Comparison of ENCODE assay signal across 10 mouse cellular contexts in the genomic region with DNA sequence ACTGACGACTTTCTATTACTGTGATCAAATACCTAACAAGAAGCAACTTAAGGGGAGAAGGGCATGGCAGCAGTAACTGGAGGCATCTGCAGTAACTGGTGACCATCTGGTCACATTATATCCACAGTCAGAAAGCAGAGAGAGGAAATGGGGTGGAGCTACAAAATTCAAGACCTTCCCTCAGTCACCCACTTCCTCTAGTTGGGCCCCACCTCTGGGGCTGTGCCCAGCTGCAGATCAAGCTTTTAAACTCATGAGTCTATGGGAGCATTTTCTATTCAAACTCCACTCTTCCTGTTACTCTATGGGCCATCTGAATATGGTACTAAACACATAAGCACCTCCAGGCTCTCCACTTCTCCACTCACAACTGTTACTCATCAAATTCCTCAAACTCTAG. TPM values are rescaled to one million over a fixed set of nuclear protein-coding genes. Genes with fewer than 3 reads are reported as not detected.
A peak's percentile ranks its signal among the peaks of the same experiment; 100 is the strongest.
DNase-seq lines count a peak whose midpoint lies in the region; ATAC-seq lines count a peak whose summit lies in the region.
"Had no signal": no experiment of that assay in that cellular context is flagged by ENCODE, and none has a peak within 500 bp of the region (broad histone marks: within the 10 kb centered on the region; RNA-seq: fewer than 3 reads in every experiment).

No protein-coding gene starts in this region.

- WGBS in neural tube, embryonic 11.5 days = 45% methylated on average over 1 of the region's 1 CpGs
- WGBS in limb, embryonic 13.5 days = 41% methylated on average over 1 of the region's 1 CpGs
- WGBS in stomach, embryonic 16.5 days = 59% methylated on average over 1 of the region's 1 CpGs

- H3K4me3 ChIP-seq in neural tube, embryonic 11.5 days (ENCODE audit: low read depth, low read length) = peak overlapping the region; percentile 16
- H3K4me3 ChIP-seq in limb, embryonic 13.5 days = peak overlapping the region; percentile 22
- H3K4me3 ChIP-seq in stomach, embryonic 16.5 days (replicated peaks; ENCODE audit: low read length) = peak overlapping the region; percentile 36

- DNase-seq in CD4-positive, CD25-positive, alpha-beta regulatory T cell, adult 2 months (ENCODE audit: low read depth, low spot score) = peak; percentile 24
- no peak for DNase-seq in neural tube, embryonic 11.5 days (ENCODE audit: low spot score)
- no peak for DNase-seq in neural tube, embryonic 10.5 days (ENCODE audit: extremely low spot score, low spot score)
- no peak for DNase-seq in cerebellum, adult 18-20 months
- DNase-seq in adrenal gland, postnatal 14 days = no peak
- DNase-seq: adrenal gland, adult 8-10 months; lung, postnatal 4 days had no signal

- peak overlapping the region; percentile 39 for H3K4me2 ChIP-seq in neural tube, embryonic 11.5 days (ENCODE audit: low read depth)
- peak overlapping the region; percentile 55 for H3K4me2 ChIP-seq in limb, embryonic 13.5 days (replicated peaks)
- peak overlapping the region; percentile 53 for H3K4me2 ChIP-seq in stomach, embryonic 16.5 days (ENCODE audit: low read depth, low read length)

- no peak overlapping the region for H3K9ac ChIP-seq in neural tube, embryonic 11.5 days (ENCODE audit: low read length)
- no peak overlapping the region for H3K9ac ChIP-seq in limb, embryonic 13.5 days
- no peak overlapping the region for H3K9ac ChIP-seq in stomach, embryonic 16.5 days (ENCODE audit: low read length)

- H3K27me3 ChIP-seq in neural tube, embryonic 11.5 days (ENCODE audit: control insufficient read depth, insufficient read depth, low read length) = no peaks in the 10 kb centered on the region
- H3K27me3 ChIP-seq in limb, embryonic 13.5 days = no peaks in the 10 kb centered on the region
- no peaks in the 10 kb centered on the region for H3K27me3 ChIP-seq in stomach, embryonic 16.5 days (ENCODE audit: control insufficient read depth, insufficient read depth, low read length)

- no peak overlapping the region for H3K27ac ChIP-seq in neural tube, embryonic 11.5 days (ENCODE audit: low read depth, low read length)
- H3K27ac ChIP-seq in limb, embryonic 13.5 days = no peak overlapping the region
- H3K27ac ChIP-seq in stomach, embryonic 16.5 days (ENCODE audit: low read length) = no peak overlapping the region

- H3K9me3 ChIP-seq in neural tube, embryonic 11.5 days (ENCODE audit: control insufficient read depth, low read length) = no peaks in the 10 kb centered on the region
- H3K9me3 ChIP-seq in limb, embryonic 13.5 days = no peaks in the 10 kb centered on the region
- H3K9me3 ChIP-seq in stomach, embryonic 16.5 days (replicated peaks; ENCODE audit: control insufficient read depth, low read length) = 0 out of 2 replicates have a peak, but pooled peaks cover 3% of the 10 kb centered on the region

- ATAC-seq in CD4-positive, CD25-positive, alpha-beta regulatory T cell, adult 4 months = no peak
- ATAC-seq in neural tube, embryonic 11.5 days (ENCODE audit: insufficient read depth, low FRiP score, low TSS enrichment) = no peak
- no peak for ATAC-seq in limb, embryonic 13.5 days (ENCODE audit: low FRiP score, low read depth)
- no peak for ATAC-seq in stomach, embryonic 16.5 days (ENCODE audit: insufficient read depth, low FRiP score)

- peaks cover 36% of the 10 kb centered on the region for H3K4me1 ChIP-seq in neural tube, embryonic 11.5 days (ENCODE audit: control insufficient read depth, insufficient read depth, low read length)
- peaks cover 51% of the 10 kb centered on the region for H3K4me1 ChIP-seq in limb, embryonic 13.5 days
- peaks cover 37% of the 10 kb centered on the region for H3K4me1 ChIP-seq in stomach, embryonic 16.5 days (ENCODE audit: control insufficient read depth, insufficient read depth, low read length)

- no peaks in the 10 kb centered on the region; the same call in 1 of the 2 replicates for H3K36me3 ChIP-seq in neural tube, embryonic 11.5 days (ENCODE audit: control insufficient read depth, insufficient read depth, low read length)
- H3K36me3 ChIP-seq in limb, embryonic 13.5 days = peaks cover 44% of the 10 kb centered on the region
- H3K36me3 ChIP-seq in stomach, embryonic 16.5 days (ENCODE audit: control insufficient read depth, insufficient read depth, low read length) = peaks cover 16% of the 10 kb centered on the region; the same call in 1 of the 2 replicates

RNA-seq across cellular contexts. Expression of gene Ankrd50, which starts 3.5 kb away (rescaled TPM):
- 1 to 10 TPM; 5.5 TPM for polyA plus RNA-seq in CD4-positive, CD25-positive, alpha-beta regulatory T cell, adult 4 months (2017; shearing (Covaris generic))
- 28.0 and 35.1 TPM in 2 replicates for polyA plus RNA-seq in neural tube, embryonic 11.5 days (2014; fragmentation: Nextera tagmentation; extraction: Ambion mirVana)
- 18.8 and 23.5 TPM in 2 replicates for polyA plus RNA-seq in limb, embryonic 13.5 days (2015; fragmentation: Nextera tagmentation; extraction: Ambion mirVana)
- 21.0 and 21.3 TPM in 2 replicates for polyA plus RNA-seq in stomach, embryonic 16.5 days (2015; fragmentation: Nextera tagmentation; extraction: Ambion mirVana)
- total RNA-seq in adrenal gland, postnatal 14 days (2021) = 39.3 and 43.2 TPM in 2 replicates
